Mouse (Mus musculus): ENCODE measurements around the gene 4930519P11Rik. TPM values are rescaled to one million over a fixed set of nuclear protein-coding genes. Genes with fewer than 3 reads are reported as not detected.

The 4930519P11Rik gene
- polyA plus RNA-seq, 1 experiment from 2014 or later = not detected

- Histone ChIP-seq H3K4me2 (peak overlapping the region; percentile 17; the same call in 1 of the 2 replicates), H3K9me3 (replicated peaks) (no peaks in the 10 kb centered on the region), H3K4me1 (replicated peaks) (peaks cover 58% of the 10 kb centered on the region), H3K27ac (no peak overlapping the region), H3K4me3 (replicated peaks) (no peak overlapping the region), H3K36me3 (no peaks in the 10 kb centered on the region), H3K9ac (no peak overlapping the region), H3K27me3 (no peaks in the 10 kb centered on the region)
- no peak for DNase-seq
- 51% methylated on average over 3 of the region's 3 CpGs for WGBS (ENCODE audit: insufficient replicate concordance)
- ATAC-seq (ENCODE audit: low read depth) = no peak
Observed at GRCm38 (mm10) chr2:154601324-154601723, 11.9 kb downstream of the 4930519P11Rik start.

GRCm38 (mm10) chr2:154600586-154600985, 12.7 kb downstream of the 4930519P11Rik start:
- Histone ChIP-seq H3K4me1 (replicated peaks) (peaks cover 58% of the 10 kb centered on the region), H3K9me3 (replicated peaks) (no peaks in the 10 kb centered on the region), H3K9ac (no peak overlapping the region), H3K4me2 (no peak overlapping the region), H3K27ac (no peak overlapping the region), H3K4me3 (replicated peaks) (no peak overlapping the region), H3K36me3 (peaks cover 5% of the 10 kb centered on the region), H3K27me3 (no peaks in the 10 kb centered on the region)
- WGBS (ENCODE audit: insufficient replicate concordance) = 65% methylated on average over 6 of the region's 6 CpGs
- DNase-seq (no peak), ATAC-seq (ENCODE audit: low read depth) (no peak)

- Histone ChIP-seq H3K4me2 (no peak overlapping the region), H3K27ac (no peak overlapping the region), H3K9me3 (replicated peaks) (no peaks in the 10 kb centered on the region), H3K27me3 (no peaks in the 10 kb centered on the region), H3K36me3 (peaks cover 32% of the 10 kb centered on the region), H3K9ac (no peak overlapping the region), H3K4me1 (replicated peaks) (peaks cover 33% of the 10 kb centered on the region), H3K4me3 (replicated peaks) (no peak overlapping the region)
- ATAC-seq (ENCODE audit: low read depth) = no peak
- DNase-seq = no peak
- WGBS (ENCODE audit: insufficient replicate concordance) = 75% methylated on average over 3 of the region's 3 CpGs
Observed at GRCm38 (mm10) chr2:154597399-154597798, 15.8 kb downstream of the 4930519P11Rik start.

DNA sequence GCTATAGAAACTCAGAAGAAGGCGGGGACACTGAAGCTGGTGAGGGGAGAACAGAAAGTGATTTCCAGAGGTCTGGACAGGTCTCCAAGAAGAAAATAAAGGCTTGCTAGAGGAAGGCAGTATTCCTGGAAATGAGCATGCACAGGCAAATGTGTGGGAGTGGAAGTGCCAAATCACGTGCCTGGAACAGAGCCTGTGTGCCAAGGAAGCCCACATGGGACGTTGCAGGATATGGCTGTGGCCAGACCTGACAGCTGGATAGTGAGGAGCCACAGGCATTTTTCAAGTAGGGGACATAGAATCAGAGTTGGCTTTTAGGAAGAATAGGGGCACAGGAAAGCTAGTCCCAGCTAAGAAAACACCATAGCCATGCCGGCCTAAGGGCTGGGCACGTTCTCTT, 17.5 kb downstream of the 4930519P11Rik start:
- no peak for DNase-seq

GRCm38 (mm10) chr2:154593025-154593424, 20.2 kb downstream of the 4930519P11Rik start:
- DNase-seq (no peak), ATAC-seq (ENCODE audit: low read depth) (no peak)
- peaks cover 7% of the 10 kb centered on the region; the same call in 1 of the 2 replicates for H3K4me1 ChIP-seq (replicated peaks)
- H3K27ac ChIP-seq = no peak overlapping the region
- H3K36me3 ChIP-seq = peaks cover 40% of the 10 kb centered on the region
- no peaks in the 10 kb centered on the region for H3K9me3 ChIP-seq (replicated peaks)
- H3K9ac ChIP-seq = no peak overlapping the region
- no peak overlapping the region for H3K4me2 ChIP-seq
- H3K27me3 ChIP-seq = no peaks in the 10 kb centered on the region
- H3K4me3 ChIP-seq (replicated peaks) = no peak overlapping the region
- 52% methylated on average over 3 of the region's 3 CpGs for WGBS (ENCODE audit: insufficient replicate concordance)

More for the DNA sequence above, 17.5 kb downstream of the 4930519P11Rik start:
- H3K27me3 ChIP-seq = no peaks in the 10 kb centered on the region
- no peak overlapping the region for H3K4me3 ChIP-seq (replicated peaks)
- WGBS (ENCODE audit: insufficient replicate concordance) = 77% methylated on average over 5 of the region's 5 CpGs
- H3K4me1 ChIP-seq (replicated peaks) = peaks cover 21% of the 10 kb centered on the region
- ATAC-seq (ENCODE audit: low read depth) = no peak
- no peaks in the 10 kb centered on the region for H3K9me3 ChIP-seq (replicated peaks)
- peaks cover 40% of the 10 kb centered on the region for H3K36me3 ChIP-seq
- H3K9ac ChIP-seq = no peak overlapping the region
- H3K4me2 ChIP-seq = no peak overlapping the region
- no peak overlapping the region for H3K27ac ChIP-seq

- WGBS (ENCODE audit: insufficient replicate concordance) = 62% methylated on average over 3 of the region's 3 CpGs
Observed at GRCm38 (mm10) chr2:154591239-154591638, 22.0 kb downstream of the 4930519P11Rik start.

GRCm38 (mm10) chr2:154589051-154589450, 24.2 kb downstream of the 4930519P11Rik start:
- H3K9me3 ChIP-seq (replicated peaks) = no peaks in the 10 kb centered on the region
- no peak overlapping the region for H3K27ac ChIP-seq
- no peak for DNase-seq
- no peak overlapping the region for H3K9ac ChIP-seq
- ATAC-seq (ENCODE audit: low read depth) = no peak
- no peak overlapping the region for H3K4me3 ChIP-seq (replicated peaks)
- peaks cover 10% of the 10 kb centered on the region for H3K4me1 ChIP-seq (replicated peaks)
- no peak overlapping the region for H3K4me2 ChIP-seq
- no peaks in the 10 kb centered on the region for H3K27me3 ChIP-seq
- H3K36me3 ChIP-seq = peaks cover 38% of the 10 kb centered on the region
- 78% methylated on average over 4 of the region's 4 CpGs for WGBS (ENCODE audit: insufficient replicate concordance)

More at GRCm38 (mm10) chr2:154591239-154591638, 22.0 kb downstream of the 4930519P11Rik start:
- Histone ChIP-seq H3K4me3 (replicated peaks) (no peak overlapping the region), H3K9ac (no peak overlapping the region), H3K27me3 (no peaks in the 10 kb centered on the region), H3K27ac (no peak overlapping the region), H3K36me3 (peaks cover 56% of the 10 kb centered on the region), H3K4me1 (replicated peaks) (no peaks in the 10 kb centered on the region), H3K4me2 (no peak overlapping the region), H3K9me3 (replicated peaks) (no peaks in the 10 kb centered on the region)
- ATAC-seq (ENCODE audit: low read depth) (no peak), DNase-seq (no peak)

GRCm38 (mm10) chr2:154586405-154586804, 26.8 kb downstream of the 4930519P11Rik start:
- Histone ChIP-seq H3K27ac (no peak overlapping the region), H3K9ac (no peak overlapping the region), H3K4me1 (replicated peaks) (peaks cover 27% of the 10 kb centered on the region), H3K4me2 (no peak overlapping the region), H3K27me3 (no peaks in the 10 kb centered on the region), H3K9me3 (replicated peaks) (no peaks in the 10 kb centered on the region), H3K36me3 (peaks cover 17% of the 10 kb centered on the region), H3K4me3 (replicated peaks) (no peak overlapping the region)
- ATAC-seq (ENCODE audit: low read depth) (no peak), DNase-seq (peak; percentile 45)
- 60% methylated on average over 5 of the region's 5 CpGs for WGBS (ENCODE audit: insufficient replicate concordance)

DNA sequence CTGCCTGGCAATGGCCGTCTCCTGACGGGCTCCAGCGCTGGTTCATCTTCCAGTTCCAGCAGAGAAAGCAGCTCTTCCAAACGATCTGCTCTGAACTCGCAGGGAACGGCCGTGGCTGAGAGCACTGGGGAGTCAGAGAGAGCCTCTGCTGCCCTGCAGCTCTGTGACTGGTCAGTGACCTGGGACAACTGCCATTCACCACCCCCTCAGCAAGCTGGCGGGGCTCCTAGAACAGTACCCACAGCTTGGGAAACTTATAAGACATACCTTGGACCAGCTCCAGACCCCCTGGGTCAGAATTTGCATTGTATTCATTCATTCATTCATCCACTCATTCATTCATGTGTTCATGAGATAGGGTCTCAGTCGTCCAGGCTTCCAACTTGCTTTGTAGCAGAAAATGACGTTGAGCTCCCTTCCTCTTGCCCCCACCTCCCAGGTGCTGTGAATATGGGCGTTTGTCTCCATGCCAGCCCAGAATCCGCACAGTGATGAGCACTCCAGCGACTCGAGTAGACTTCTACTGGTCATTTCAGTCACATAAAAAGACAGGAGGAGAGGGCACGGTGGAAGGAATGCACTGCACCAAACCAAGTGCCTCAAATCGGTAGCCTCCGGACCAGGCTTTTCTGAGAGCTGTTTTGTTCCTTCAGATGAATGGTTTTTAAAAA, 28.2 kb downstream of the 4930519P11Rik start:
- DNase-seq (no peak), ATAC-seq (ENCODE audit: low read depth) (no peak)
- no peak overlapping the region for H3K27ac ChIP-seq
- H3K9ac ChIP-seq = no peak overlapping the region
- 70% methylated on average over 17 of the region's 17 CpGs for WGBS (ENCODE audit: insufficient replicate concordance)
- H3K4me2 ChIP-seq = no peak overlapping the region
- no peak overlapping the region for H3K4me3 ChIP-seq (replicated peaks)
- H3K36me3 ChIP-seq = peaks cover 17% of the 10 kb centered on the region
- H3K9me3 ChIP-seq (replicated peaks) = no peaks in the 10 kb centered on the region
- H3K27me3 ChIP-seq = no peaks in the 10 kb centered on the region
- H3K4me1 ChIP-seq (replicated peaks) = peaks cover 27% of the 10 kb centered on the region

GRCm38 (mm10) chr2:154583906-154584872, 29.0 kb downstream of the 4930519P11Rik start:
- no peak for DNase-seq
- Histone ChIP-seq H3K4me1 (replicated peaks) (peaks cover 27% of the 10 kb centered on the region), H3K4me2 (no peak overlapping the region), H3K27ac (0 out of 2 replicates have a peak overlapping the region, but pooled peaks have one; percentile 10), H3K9me3 (replicated peaks) (no peaks in the 10 kb centered on the region), H3K36me3 (peaks cover 17% of the 10 kb centered on the region), H3K9ac (no peak overlapping the region), H3K27me3 (no peaks in the 10 kb centered on the region), H3K4me3 (replicated peaks) (no peak overlapping the region)
- ATAC-seq (ENCODE audit: low read depth) = peak; percentile 65
- WGBS (ENCODE audit: insufficient replicate concordance) = 44% methylated on average over 15 of the region's 15 CpGs

GRCm38 (mm10) chr2:154581421-154581820, 31.8 kb downstream of the 4930519P11Rik start:
- no peaks in the 10 kb centered on the region for H3K27me3 ChIP-seq
- 66% methylated on average over 1 of the region's 1 CpGs for WGBS (ENCODE audit: insufficient replicate concordance)
- H3K4me2 ChIP-seq = no peak overlapping the region
- peaks cover 27% of the 10 kb centered on the region for H3K4me1 ChIP-seq (replicated peaks)
- H3K36me3 ChIP-seq = peaks cover 2% of the 10 kb centered on the region
- no peak overlapping the region for H3K27ac ChIP-seq
- no peaks in the 10 kb centered on the region for H3K9me3 ChIP-seq (replicated peaks)
- no peak overlapping the region for H3K4me3 ChIP-seq (replicated peaks)
- no peak for ATAC-seq (ENCODE audit: low read depth)
- no peak overlapping the region for H3K9ac ChIP-seq
- no peak for DNase-seq

All from liver, embryonic 13.5 days (tissue).